ENCODE assay signal across 8 mouse cellular contexts in the genomic region with DNA sequence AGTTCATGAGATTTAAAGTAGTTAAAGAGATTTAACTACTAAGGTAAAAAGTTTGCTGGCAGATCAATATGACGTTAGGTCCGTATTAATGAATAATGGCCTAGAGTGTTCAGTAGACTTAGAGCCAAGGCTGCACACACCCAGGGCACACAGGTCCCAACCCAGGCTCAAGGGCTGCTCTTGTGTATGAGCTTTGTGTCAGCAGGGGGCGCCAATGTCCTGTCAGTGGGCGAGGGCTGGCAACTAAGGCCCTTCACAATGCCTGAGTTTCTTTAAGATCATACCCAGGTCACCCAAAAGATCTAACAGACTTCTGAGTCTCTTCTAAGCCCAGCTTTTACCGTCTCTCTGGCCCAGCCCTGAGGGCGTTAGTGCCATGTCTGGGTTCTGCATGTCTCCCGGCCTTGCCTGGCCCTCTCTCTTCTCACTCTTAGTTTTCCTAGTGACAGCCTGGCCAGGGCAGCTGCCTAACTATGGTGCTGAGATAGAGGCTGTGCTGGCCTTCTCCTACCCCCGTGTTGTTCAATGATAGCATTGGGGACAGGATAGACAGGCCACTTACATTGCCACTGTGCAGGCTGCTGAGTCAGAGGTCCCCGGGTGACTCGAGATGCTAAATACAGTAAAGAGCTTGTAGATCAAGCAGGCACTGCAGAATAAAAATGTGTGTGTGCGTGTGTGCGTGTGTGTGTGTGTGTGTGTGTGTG. TPM values are rescaled to one million over a fixed set of nuclear protein-coding genes. Genes with fewer than 3 reads are reported as not detected.
DNase-seq lines count a peak whose midpoint lies in the region; ATAC-seq and TF ChIP-seq lines count a peak whose summit lies in the region.

No protein-coding gene starts in this region.

- ATAC-seq in G1E (ENCODE audit: extremely low read depth, insufficient number of reproducible peaks, low FRiP score, poor library complexity, severe bottlenecking): no peak
- ATAC-seq in forebrain, embryonic 16.5 days: peak; percentile 74
- ATAC-seq in lung, embryonic 16.5 days (ENCODE audit: low read depth): peak; percentile 88

- H3K4me1 ChIP-seq in G1E (ENCODE audit: insufficient read depth, low read depth, low read length): no peaks in the 10 kb centered on the region
- H3K4me1 ChIP-seq in forebrain, embryonic 16.5 days (replicated peaks; ENCODE audit: control insufficient read depth, insufficient read depth, low read length): no peaks in the 10 kb centered on the region
- H3K4me1 ChIP-seq in lung, embryonic 16.5 days (replicated peaks; ENCODE audit: control insufficient read depth, insufficient read depth, low read length): no peaks in the 10 kb centered on the region

- H3K36me3 ChIP-seq in G1E (replicated peaks): no peaks in the 10 kb centered on the region
- peaks cover 15% of the 10 kb centered on the region for H3K36me3 ChIP-seq in forebrain, embryonic 16.5 days (ENCODE audit: control insufficient read depth, insufficient read depth)
- no peaks in the 10 kb centered on the region for H3K36me3 ChIP-seq in lung, embryonic 16.5 days (ENCODE audit: control insufficient read depth, insufficient read depth, low read length)

- peaks cover 6% of the 10 kb centered on the region for H3K27me3 ChIP-seq in G1E (ENCODE audit: insufficient read depth, low read length)
- no peaks in the 10 kb centered on the region for H3K27me3 ChIP-seq in forebrain, embryonic 16.5 days (replicated peaks; ENCODE audit: control insufficient read depth, insufficient read depth, low read length)
- H3K27me3 ChIP-seq in lung, embryonic 16.5 days (ENCODE audit: control insufficient read depth, insufficient read depth, low read depth, low read length): no peaks in the 10 kb centered on the region

- DNase-seq in G1E (ENCODE audit: low spot score): peak; percentile 12
- peak; percentile 36 for DNase-seq in cerebellum, adult 11-12 months
- DNase-seq in heart, postnatal 36 days: peak; percentile 87 to 95
- DNase-seq in layer of hippocampus, adult 18-20 months (ENCODE audit: low spot score in 2 of 2): peak; percentile 32 to 78
- peak; percentile 68 for DNase-seq in retina, postnatal 7 days (ENCODE audit: low read depth, low spot score)
- DNase-seq in urinary bladder, adult 18-20 months (ENCODE audit: low spot score in 2 of 2): peak; percentile 73 to 77

- intact Hi-C loops in heart, postnatal 36 days (cut with DNase I): loop anchor here (1.0 to 2.0 kb wide), 2 partner anchors 32 to 118 kb away; no protein-coding TSS in a partner anchor

- H3K4me2 ChIP-seq in forebrain, embryonic 16.5 days (ENCODE audit: low read length): no peak overlapping the region
- no peak overlapping the region for H3K4me2 ChIP-seq in lung, embryonic 16.5 days (ENCODE audit: low read depth, low read length)

- H3K4me3 ChIP-seq in G1E (ENCODE audit: low read depth, low read length): no peak overlapping the region
- H3K4me3 ChIP-seq in forebrain, embryonic 16.5 days (replicated peaks; ENCODE audit: low read length): no peak overlapping the region
- H3K4me3 ChIP-seq in lung, embryonic 16.5 days (ENCODE audit: low read length): no peak overlapping the region

- no peaks in the 10 kb centered on the region for H3K9me3 ChIP-seq in G1E (replicated peaks)
- no peaks in the 10 kb centered on the region for H3K9me3 ChIP-seq in forebrain, embryonic 16.5 days (ENCODE audit: control insufficient read depth, low read length)
- no peaks in the 10 kb centered on the region for H3K9me3 ChIP-seq in lung, embryonic 16.5 days (ENCODE audit: control insufficient read depth, low read length)

- no peak overlapping the region for H3K9ac ChIP-seq in forebrain, embryonic 16.5 days (replicated peaks; ENCODE audit: low read depth, low read length)
- no peak overlapping the region for H3K9ac ChIP-seq in lung, embryonic 16.5 days (ENCODE audit: low read length)

- 0 out of 2 replicates have a peak, but pooled peaks have one; percentile 7 for TF ChIP-seq CTCF in G1E (IDR thresholded peaks at IDR 0.05; ENCODE audit: low read depth, low read length)

- H3K27ac ChIP-seq in forebrain, embryonic 16.5 days (ENCODE audit: low read length): no peak overlapping the region
- H3K27ac ChIP-seq in lung, embryonic 16.5 days (ENCODE audit: low read length): no peak overlapping the region

- 44% methylated on average over 12 of the region's 12 CpGs for WGBS in forebrain, embryonic 16.5 days
- WGBS in lung, embryonic 16.5 days: 37% methylated on average over 12 of the region's 12 CpGs

RNA-seq across cellular contexts. Expression of a gene that starts 20.1 kb away (rescaled TPM):
- total RNA-seq in G1E (2014; fragmentation: Nextera tagmentation) (not detected in 2 replicates), G1E (2017) (1.3 TPM in 1 of 2 replicates, not detected in the other)
- polyA plus RNA-seq in G1E (2012): not detected in 2 replicates
- 201 and 257 TPM in 2 replicates for polyA plus RNA-seq in forebrain, embryonic 16.5 days (2015; fragmentation: Nextera tagmentation; extraction: Ambion mirVana)
- total RNA-seq in heart, postnatal 36 days (2021): 100 to 1,000 TPM; 241 to 339 TPM
- 10 to 100 TPM; 19.1 to 19.3 TPM for total RNA-seq in layer of hippocampus, adult 18-20 months (2021)
- polyA plus RNA-seq in lung, embryonic 16.5 days (2015; fragmentation: Nextera tagmentation; extraction: Ambion mirVana): 1,678 and 1,766 TPM in 2 replicates

RNA-seq across cellular contexts. Expression of a gene that starts 48.3 kb away (rescaled TPM):
- total RNA-seq in G1E (2014; fragmentation: Nextera tagmentation): 0.24 TPM in 1 of 2 replicates, not detected in the other
- 0.23 and 0.49 TPM in 2 replicates for total RNA-seq in G1E (2017)
- 0.02 and 0.16 TPM in 2 replicates for polyA plus RNA-seq in G1E (2012)
- polyA plus RNA-seq in forebrain, embryonic 16.5 days (2015; fragmentation: Nextera tagmentation; extraction: Ambion mirVana): 45.2 and 48.0 TPM in 2 replicates
- 10 to 100 TPM; 22.6 to 23.2 TPM for total RNA-seq in heart, postnatal 36 days (2021)
- total RNA-seq in layer of hippocampus, adult 18-20 months (2021): 10 to 100 TPM; 18.8 to 24.5 TPM
- 22.4 and 24.1 TPM in 2 replicates for polyA plus RNA-seq in lung, embryonic 16.5 days (2015; fragmentation: Nextera tagmentation; extraction: Ambion mirVana)

Comparison
In these comparisons a context has a peak if more than half of its experiments do, and no peak if none do; other contexts are left out.
1. DNase-seq: peak in every context shown above with its lines; median percentile 91 in heart, postnatal 36 days; 75 in urinary bladder, adult 18-20 months; 68 in retina, postnatal 7 days; 55 in layer of hippocampus, adult 18-20 months; 36 in cerebellum, adult 11-12 months; 12 in G1E.
2. RNA of a gene that starts 20.1 kb away (total RNA-seq): 241 to 339 TPM in heart, postnatal 36 days; 19.1 to 19.3 TPM in layer of hippocampus, adult 18-20 months and 1.3 TPM in G1E; every median in the first group is over 10 times any median in the second.
3. RNA of a gene that starts 48.3 kb away (total RNA-seq): 18.8 to 24.5 TPM in layer of hippocampus, adult 18-20 months and 22.6 to 23.2 TPM in heart, postnatal 36 days; 0.23 to 0.49 TPM in G1E; every median in the first group is over 4 times any median in the second.